Mouse (Mus musculus): ENCODE results near the gene Tnp2.
"Not testable (repeated sequence)": the region's sequence is repeated elsewhere in the genome, so short reads cannot be mapped to it uniquely, and the experiment has no call there.

Gene Tnp2

DNA sequence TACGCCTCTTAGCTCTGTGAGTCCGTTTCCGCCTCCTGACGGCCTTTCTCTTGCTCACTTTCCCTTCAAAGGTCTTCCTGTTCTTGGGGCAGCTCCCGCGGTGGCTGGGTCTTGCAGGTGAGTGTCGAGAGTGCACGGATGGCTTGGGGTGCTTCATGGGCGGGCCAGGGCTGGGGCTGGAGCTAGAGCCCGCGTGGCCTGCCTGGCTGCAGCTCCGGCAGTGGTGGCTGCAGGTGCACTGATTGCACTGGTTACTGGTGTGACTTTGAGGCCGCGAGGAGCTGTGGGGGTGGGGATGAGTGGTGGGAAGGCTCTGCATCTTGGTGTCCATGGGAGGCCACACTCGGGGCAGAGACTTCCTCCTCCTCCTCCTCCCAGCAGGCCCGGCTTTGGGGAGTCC lies at the start of gene Tnp2:
Tnp2 (minus strand) TSS at position 390 of the 400 bp plus-strand sequence.
- DNase-seq = no peak

GRCm38 (mm10) chr16:10837903-10838302 lies 49.4 kb upstream of the Tnp2 start:
- DNase-seq = no peak

- DNase-seq = no peak
Measured at GRCm38 (mm10) chr16:10837250-10837649, 48.8 kb upstream of the Tnp2 start.

DNA sequence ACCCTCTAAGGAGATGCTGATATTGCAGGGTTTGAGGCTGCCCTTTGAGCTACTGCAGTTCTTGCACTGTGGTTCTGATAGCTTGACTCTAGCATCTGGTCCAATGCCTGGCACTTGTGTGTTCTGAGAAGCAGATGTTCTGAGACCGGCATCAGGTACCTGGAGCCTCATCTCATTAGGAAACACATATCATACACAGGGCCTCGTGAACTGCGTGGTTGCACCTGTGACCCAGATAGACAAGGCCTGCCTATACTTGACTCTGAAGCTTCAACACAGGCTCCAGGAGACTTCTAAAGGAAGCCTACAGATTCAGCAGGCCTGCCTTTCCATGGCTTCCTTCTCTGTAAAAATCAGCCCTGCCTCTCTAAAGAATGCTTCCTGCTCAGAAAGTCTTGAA lies 47.9 kb upstream of the Tnp2 start:
- DNase-seq = no peak

- DNase-seq = peak; percentile 95
Measured at GRCm38 (mm10) chr16:10834911-10835587, 46.6 kb upstream of the Tnp2 start, which contains the start of gene Rmi2. TSS of gene Rmi2 (plus strand) at chr16:10835059.

DNA sequence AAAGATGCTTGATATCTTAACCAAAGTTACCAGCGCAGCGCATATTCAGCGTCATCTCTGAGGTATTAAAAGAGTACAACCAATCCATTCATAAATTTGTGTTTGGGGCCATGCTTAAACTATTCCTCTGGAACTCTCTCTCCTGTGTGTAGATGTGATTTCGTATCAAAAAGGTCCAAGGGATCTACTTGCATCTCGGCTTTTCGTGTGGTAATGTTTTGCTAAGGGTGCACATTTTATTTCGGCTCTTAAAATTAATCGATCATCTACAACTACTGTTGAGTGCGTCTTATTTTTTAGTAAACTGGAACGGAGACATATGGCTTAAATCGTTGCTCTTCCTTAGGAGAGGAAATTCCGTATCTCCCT lies 46.1 kb upstream of the Tnp2 start:
- DNase-seq = peak; percentile 13

- no peak for DNase-seq
Measured at GRCm38 (mm10) chr16:10828461-10828805, 40.0 kb upstream of the Tnp2 start.

DNA sequence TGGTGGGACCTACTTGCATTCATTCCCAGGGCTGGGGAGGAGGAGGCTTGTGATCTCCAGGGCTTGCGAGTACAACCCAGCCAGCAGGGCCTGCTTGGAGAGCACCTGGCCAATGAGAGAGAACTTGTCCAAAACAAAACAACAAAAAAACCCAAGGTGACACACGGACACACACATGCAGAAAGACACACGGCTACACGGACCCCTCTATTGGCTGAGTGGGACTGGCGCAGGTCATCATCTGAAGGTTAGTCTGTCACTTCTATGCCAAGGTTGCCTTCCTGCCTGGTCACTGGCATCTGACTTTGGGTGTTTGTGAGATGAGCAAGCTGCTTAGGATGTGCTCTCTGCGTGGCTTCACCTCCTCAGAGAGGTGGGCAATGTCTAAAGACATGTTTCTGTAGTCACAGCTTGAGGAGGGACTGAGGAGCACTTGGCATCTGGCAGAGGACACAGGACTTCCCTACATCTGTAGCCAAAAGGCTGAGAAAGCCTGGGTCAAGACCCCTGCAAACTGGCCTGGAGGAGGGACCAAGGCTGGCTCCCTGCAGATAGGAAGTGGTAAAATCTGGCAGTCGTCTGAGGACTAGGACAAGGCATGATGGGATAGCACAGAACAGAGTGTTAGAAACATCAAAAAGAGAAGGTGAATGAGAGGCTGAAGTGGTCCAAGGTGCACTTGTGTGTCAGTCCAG lies 39.5 kb upstream of the Tnp2 start:
- no peak for DNase-seq

DNA sequence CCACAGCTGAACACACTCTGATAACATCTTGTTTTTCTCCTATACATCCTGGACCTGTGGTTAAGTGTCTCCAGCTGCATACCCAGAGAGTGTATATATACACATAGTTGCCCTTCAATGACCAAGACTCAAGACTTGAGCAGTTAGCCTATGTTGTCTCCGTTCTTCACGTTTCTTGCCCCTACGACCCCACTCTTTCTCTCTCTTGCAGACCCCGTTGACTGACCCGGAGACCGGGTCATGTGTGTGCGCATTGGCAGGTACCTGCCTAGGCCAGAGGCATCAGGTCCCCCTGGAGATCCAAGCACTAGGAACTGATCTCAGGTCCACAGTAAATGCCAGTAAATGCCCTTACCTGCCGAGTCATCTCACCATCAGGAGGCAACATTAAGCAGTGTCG lies 38.8 kb upstream of the Tnp2 start:
- no peak for DNase-seq

DNA sequence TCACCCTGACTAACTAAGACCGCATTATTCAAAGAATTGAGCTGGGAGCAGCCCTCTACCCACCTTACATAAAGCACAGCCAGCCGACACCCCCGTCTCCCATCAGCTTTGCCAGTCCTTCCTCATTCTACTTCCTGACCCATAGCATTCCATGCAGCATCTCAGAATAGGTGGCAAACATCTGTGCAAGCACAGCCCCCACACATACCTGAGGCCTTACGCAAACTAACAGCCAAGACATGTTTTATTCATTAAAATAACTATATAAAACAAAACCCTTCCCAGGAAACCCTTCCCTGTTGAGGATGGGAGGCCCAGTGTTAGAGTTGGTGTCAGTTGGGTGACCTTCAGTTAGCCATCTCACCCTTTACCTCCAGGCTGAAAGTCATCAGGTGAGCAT lies 37.4 kb upstream of the Tnp2 start:
- no peak for DNase-seq

GRCm38 (mm10) chr16:10824536-10824935 lies 36.1 kb upstream of the Tnp2 start:
- DNase-seq = no peak

DNA sequence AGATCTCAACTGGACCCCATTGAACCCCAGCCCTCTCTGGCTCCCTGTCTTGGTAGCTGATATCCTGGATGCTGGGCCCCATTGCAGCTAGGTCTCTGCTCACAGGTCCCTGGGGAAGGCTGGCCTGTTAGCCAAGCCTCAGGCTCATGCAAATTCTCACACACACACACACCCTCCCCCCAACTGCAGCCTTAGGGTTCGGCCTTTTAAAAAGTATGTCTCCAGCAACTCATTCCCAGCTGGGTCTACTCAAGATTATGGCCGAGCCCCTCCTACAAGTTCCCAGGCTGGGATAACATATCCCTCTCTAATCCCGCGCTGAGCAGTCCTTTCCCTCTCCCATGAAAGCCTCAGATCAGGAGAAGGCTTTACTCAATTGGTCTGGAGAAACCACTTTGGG lies 32.9 kb upstream of the Tnp2 start:
- no peak for DNase-seq

DNA sequence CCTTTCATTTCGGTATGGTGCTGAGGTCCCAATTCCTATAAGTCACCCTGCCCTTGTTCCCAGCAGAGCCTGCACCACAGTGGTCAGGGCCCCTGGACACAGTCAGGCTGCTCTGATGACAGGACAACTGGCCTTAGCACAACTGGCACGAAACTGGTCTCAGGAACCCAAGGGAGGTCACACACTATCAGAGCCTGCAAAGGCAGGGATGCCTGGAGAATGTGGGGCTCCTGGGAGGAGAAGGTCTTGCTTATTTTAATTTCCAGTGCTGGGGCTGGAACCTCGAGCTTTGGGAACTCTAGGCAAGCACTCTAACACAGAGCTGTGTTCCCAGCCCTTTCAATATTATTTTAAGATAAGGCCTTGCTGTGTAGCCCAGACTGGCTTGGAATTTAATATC lies 31.5 kb upstream of the Tnp2 start:
- DNase-seq = no peak

DNA sequence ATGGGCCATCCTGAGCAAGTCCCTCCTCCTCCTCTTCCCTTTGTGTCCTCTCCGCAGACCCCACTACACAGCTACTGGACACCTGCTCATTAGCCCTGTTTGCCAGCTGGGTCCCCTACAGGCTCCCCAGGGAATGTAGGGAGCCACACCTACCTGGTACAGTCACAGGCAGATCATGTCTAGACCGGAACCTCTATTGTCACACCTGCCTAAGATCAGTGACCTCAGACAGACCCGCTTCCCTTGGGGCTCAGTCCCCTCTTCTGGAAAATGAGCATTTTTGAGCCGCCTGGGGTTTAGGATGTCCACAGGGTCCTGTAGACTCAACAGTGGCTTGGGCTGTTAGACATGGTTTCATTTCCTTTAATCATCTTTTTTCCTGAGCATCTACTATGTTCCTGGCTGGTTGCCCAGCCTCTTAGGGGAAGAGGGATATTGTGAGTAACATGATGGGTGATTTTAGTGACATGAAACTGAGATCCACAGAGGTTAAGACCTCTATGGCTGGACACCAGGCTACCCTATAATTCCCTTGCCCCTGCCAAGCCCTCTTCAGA lies 30.2 kb upstream of the Tnp2 start:
- no peak for DNase-seq

- DNase-seq = no peak
Measured at GRCm38 (mm10) chr16:10814864-10815263, 26.4 kb upstream of the Tnp2 start.

GRCm38 (mm10) chr16:10813726-10814125 lies 25.3 kb upstream of the Tnp2 start:
- no peak for DNase-seq

DNA sequence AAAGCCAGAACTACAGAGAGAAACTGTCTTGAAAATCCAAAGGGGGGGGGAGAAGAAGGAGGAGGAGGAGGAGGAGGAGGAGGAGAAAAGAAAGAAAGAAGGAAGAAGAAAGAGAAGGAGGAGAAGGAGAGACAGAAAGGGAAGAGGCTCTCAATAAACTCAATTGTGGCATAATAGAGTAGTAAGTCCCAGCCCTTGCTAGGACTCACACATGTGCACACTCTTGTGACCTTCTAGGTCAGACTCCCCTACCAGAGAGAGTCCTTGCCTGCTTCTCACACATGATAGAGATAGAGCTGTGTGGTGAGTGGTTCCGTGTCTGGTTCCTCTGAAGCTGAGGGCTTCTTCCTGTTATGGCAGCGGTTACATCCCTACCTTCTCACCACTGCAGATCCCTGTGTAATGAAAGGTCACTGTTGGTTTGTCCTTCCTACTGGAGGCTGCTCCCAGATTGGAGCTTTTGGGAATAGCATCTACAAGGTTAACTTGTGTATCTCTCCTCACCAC lies 24.5 kb upstream of the Tnp2 start, which contains the start of gene Gm11172:
Gm11172 (plus strand) TSS at position 51 of the 507 bp plus-strand sequence.
- DNase-seq = no peak

GRCm38 (mm10) chr16:10810376-10810775 lies 21.9 kb upstream of the Tnp2 start:
- no peak for DNase-seq

- DNase-seq = no peak
Measured at GRCm38 (mm10) chr16:10805789-10806527, 17.5 kb upstream of the Tnp2 start, which contains the start of gene Prm1. TSS of gene Prm1 (minus strand) at chr16:10805839.

DNA sequence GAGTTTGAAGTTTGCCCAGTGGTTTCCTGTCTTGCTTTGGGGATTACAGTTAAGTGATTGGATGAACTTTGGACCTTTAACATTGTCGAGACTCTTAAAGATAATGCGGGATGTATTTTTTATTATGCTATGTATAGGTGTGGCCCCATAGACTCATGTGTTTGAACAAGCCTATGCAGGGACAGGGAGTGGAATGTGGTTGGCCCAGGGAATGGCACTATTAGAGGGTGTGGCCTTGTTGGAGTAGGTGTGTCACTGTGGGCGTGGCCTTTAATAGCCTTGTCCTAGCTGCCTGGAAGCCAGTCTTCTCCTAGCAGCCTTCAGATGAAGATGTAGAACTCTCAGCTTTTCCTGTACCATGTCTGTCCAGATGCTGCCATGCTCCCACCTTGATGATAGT lies 14.0 kb upstream of the Tnp2 start:
- DNase-seq = not testable (repeated sequence)

DNA sequence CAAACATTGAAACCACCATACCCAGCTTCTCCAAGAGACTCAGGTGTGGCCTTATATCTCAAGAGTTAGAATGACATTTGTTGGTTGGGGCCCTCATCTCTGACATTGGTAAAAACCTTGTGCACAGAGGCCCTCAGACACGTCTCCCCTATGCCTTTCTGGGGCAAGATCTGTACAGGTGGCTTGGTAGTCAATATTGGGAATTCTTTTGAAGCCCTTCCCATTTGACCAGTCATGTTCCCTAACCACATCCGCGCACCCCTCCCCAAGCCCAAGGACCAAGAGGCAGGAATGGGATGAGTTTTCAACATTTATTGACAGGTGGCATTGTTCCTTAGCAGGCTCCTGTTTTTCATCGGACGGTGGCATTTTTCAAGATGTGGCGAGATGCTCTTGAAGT lies 7.6 kb upstream of the Tnp2 start, which contains the start of gene Prm2:
Prm2 (minus strand) TSS at position 101 of the 400 bp plus-strand sequence.
- DNase-seq = no peak

DNA sequence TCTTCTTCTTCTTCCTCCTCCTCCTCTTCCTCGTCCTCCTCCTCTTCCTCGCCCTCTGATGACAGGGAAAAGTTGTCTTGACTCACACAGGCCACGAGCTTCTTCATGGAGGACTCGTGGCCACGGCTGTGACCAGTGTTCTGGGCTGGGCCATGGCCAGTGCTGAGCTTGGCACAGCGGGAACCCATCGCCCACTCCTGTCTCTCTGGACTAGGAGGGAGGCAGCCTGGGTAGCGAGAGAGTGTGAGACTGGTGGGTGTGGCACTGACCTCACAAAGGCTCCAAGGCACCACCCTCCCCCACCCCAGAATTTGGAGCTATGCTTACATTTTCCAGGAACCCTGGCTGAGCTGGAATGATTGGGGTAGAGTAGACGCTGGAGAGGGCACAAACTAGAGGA lies 2.2 kb upstream of the Tnp2 start, which contains the start of gene Prm3:
Prm3 (minus strand) TSS at position 213 of the 400 bp plus-strand sequence.
- no peak for DNase-seq

- DNase-seq = no peak
Measured at GRCm38 (mm10) chr16:10788866-10789265, 406 bp upstream of the Tnp2 start.
